Mouse (Mus musculus): ENCODE measurements around the gene Sec63. TPM values are rescaled to one million over a fixed set of nuclear protein-coding genes. Genes with fewer than 3 reads are reported as not detected.

The Sec63 gene
- polyA plus RNA-seq (2012; ENCODE audit: insufficient read depth, low replicate concordance): 2.0 and 18.0 TPM in 2 replicates

DNA sequence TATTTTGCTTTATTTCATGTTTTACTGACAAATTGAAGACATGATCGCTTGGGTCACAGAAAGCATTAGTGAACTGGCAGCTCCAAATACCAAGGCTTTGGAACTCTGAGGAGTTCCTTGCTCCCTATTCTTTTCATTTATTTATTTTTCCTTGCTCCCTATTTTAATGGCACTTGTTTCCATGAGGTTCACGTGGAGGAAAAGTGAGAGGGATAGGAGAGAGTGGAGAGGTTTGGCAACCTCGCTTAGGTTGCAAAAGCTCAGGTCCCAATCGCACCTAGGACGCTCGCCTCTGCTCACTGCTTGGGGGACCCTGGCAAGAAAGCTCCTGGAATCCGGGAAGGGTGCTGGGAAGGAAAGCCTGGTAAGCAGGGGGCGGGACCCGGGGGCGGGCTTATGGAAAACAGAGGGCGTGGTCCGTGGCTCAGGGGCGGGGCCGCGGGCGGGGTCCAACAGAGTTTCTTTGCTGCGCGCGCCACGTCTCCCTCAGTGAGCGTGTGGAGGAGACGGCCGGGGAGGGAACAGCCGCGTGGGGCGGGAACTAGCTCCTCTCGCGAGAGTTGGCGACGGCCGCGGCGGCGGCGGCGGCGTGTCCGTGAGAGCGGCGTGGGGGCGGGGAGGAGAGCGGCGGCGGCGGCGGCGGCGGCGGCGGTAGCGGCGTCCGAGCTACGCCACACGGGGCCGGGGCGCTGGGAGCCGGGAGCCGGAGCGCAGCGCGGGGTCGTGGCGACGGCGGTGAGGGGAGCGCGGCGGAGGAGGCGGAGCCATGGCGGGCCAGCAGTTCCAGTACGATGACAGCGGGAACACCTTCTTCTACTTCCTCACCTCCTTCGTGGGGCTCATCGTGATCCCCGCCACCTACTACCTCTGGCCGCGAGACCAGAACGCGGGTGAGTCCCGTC is at the start of gene Sec63:
Gene Sec63, plus strand, starts transcription at position 498 of the 902 bp plus-strand sequence.
- Histone ChIP-seq H3K36me3 (replicated peaks; ENCODE audit: low read length) (no peaks in the 10 kb centered on the region), H3K9me3 (no peaks in the 10 kb centered on the region), H3K27me3 (replicated peaks) (no peaks in the 10 kb centered on the region), H3K4me1 (peaks cover 31% of the 10 kb centered on the region), H3K4me3 (replicated peaks) (peak within 1 kb of the TSS; percentile 100)
- TF ChIP-seq GATA1 (IDR thresholded peaks at IDR 0.05; ENCODE audit: borderline replicate concordance, low read length): no peak
- TF ChIP-seq FLI1 (IDR thresholded peaks at IDR 0.05; ENCODE audit: low read length): no peak

DNA sequence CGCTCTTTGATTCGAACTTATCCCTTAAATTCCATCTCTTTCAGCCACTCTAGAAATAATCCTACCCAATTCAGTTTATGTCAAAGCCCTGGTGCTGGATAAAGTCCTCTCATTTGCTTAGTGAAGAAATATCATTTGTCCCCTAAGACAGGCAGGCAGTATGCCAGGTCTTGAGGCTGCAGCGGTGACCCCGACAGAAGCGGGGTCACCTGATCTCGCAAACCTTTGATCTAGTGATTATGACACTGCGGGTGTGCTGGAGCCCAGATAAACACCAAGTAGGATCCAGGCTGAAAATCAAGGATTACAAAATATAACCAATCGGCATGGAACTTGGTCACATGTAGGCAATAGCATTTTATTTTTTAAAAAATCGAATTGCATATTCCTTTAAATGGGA is 46.6 kb upstream of the Sec63 start:
- Histone ChIP-seq H3K27me3 (replicated peaks) (peaks cover 36% of the 10 kb centered on the region), H3K4me3 (replicated peaks) (no peak overlapping the region), H3K4me1 (peaks cover 4% of the 10 kb centered on the region), H3K36me3 (replicated peaks; ENCODE audit: low read length) (no peaks in the 10 kb centered on the region), H3K9me3 (peaks cover 14% of the 10 kb centered on the region)
- TF ChIP-seq GATA1 (IDR thresholded peaks at IDR 0.05; ENCODE audit: borderline replicate concordance, low read length) (no peak), FLI1 (IDR thresholded peaks at IDR 0.05; ENCODE audit: low read length) (no peak)

DNA sequence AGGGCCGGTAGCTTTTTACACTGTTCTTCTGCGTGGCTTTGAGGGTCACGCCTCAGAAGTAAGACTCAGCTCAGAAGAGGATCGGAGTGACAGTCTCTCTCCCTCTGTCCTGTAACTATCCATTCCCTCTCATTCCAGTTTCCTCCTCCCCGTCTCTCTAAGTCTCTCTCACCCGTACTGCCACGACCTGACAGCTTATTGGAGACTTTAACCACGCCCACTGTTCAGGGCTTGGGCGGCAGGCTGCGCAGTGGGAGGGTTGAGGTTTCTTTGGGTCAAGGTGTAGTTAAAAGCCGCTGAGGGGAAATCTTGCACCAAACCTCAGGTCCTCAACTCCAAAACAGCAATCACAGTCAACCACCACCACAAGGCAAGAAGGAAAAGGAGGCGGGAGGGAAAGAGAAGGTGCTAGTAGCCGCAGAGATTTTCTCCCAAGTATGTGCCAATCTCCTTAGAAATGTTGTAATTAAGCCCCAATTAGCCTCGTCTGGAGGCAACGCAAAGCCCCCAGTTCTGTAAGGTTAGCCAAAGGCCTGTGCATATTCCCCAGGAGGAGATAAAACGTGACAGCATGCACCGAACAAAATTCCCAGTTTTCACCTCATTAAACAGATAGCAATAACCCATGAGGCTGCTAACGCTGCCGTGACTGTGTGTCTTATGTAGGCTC is 45.8 kb upstream of the Sec63 start:
- TF ChIP-seq FLI1 (IDR thresholded peaks at IDR 0.05; ENCODE audit: low read length): no peak
- TF ChIP-seq GATA1 (IDR thresholded peaks at IDR 0.05; ENCODE audit: borderline replicate concordance, low read length): no peak
- Histone ChIP-seq H3K4me3 (replicated peaks) (peak overlapping the region; percentile 15), H3K36me3 (replicated peaks; ENCODE audit: low read length) (no peaks in the 10 kb centered on the region), H3K9me3 (peaks cover 13% of the 10 kb centered on the region; the same call in 1 of the 2 replicates), H3K4me1 (peaks cover 4% of the 10 kb centered on the region), H3K27me3 (replicated peaks) (peaks cover 39% of the 10 kb centered on the region)

DNA sequence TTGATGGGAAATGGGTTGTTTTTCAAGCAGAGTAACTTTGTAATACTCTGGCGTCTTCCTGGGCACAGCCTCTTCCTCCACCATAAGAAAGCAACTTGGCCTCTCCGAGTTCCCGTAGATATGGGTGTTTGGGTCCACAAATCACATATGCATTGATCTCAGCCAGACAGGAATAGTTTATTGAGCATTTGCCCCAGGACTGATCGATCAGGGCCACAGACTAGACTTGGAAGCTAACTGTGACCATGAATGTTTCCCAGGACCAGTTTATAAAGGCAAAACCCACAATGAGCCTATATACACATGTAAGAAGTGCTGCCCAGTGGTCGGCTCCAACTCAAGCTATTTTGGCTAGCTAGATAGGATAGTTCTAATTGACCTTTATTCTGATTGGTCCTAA is 39.2 kb upstream of the Sec63 start:
- Histone ChIP-seq H3K36me3 (replicated peaks; ENCODE audit: low read length) (no peaks in the 10 kb centered on the region), H3K27me3 (replicated peaks) (peaks cover 22% of the 10 kb centered on the region), H3K4me1 (no peaks in the 10 kb centered on the region), H3K4me3 (replicated peaks) (no peak overlapping the region), H3K9me3 (peaks cover 9% of the 10 kb centered on the region; the same call in 1 of the 2 replicates)
- TF ChIP-seq FLI1 (IDR thresholded peaks at IDR 0.05; ENCODE audit: low read length): no peak
- TF ChIP-seq GATA1 (IDR thresholded peaks at IDR 0.05; ENCODE audit: borderline replicate concordance, low read length): no peak

DNA sequence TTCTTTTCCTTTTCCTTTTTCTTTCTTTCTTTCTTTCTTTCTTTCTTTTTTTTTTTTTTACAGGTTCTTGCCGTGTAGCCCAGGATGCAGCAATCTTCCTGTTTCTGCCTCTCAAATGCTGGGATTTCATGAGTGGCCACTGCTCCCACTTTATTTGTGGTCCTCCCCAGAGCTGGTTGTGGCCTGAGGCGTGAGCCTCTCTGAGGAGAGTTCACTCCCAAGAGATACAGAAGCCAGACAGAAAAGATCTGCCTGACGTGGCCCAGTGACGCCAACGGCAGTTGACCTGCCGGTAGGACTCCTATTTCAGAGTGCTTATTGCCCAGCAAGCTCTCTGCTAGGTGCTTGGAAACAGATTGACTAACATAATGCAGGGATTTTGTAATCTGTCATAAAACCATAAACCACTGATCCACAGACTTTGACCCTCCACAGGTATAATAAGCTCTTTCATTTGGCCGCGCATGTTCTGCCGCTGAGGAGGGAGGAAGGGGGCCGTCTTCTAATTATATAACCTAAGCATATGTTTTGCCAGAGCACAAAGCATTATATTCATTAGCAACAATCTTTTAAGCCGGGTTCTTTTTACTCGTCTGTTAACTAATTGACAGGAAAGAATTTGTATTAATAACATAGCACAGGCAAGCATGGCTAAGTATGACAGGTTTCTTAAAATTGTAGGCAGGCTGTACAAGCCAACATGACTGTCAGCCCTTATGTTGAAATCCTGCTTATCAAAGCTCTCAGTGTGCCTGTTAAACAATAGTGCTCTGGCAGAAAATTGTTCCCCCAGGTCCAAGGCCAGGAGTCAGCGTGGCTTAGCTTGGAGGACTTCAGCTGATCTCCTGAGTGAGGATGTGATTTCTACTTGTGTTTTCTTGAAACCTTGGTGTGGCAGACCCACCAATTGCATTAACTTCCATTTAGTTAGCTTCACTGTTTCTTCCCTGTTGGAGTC is 37.7 kb upstream of the Sec63 start:
- peaks cover 19% of the 10 kb centered on the region for H3K27me3 ChIP-seq (replicated peaks)
- H3K36me3 ChIP-seq (replicated peaks; ENCODE audit: low read length): no peaks in the 10 kb centered on the region
- H3K4me3 ChIP-seq (replicated peaks): no peak overlapping the region
- peaks cover 6% of the 10 kb centered on the region; the same call in 1 of the 2 replicates for H3K9me3 ChIP-seq
- TF ChIP-seq GATA1 (IDR thresholded peaks at IDR 0.05; ENCODE audit: borderline replicate concordance, low read length) (no peak), FLI1 (IDR thresholded peaks at IDR 0.05; ENCODE audit: low read length) (no peak)
- H3K4me1 ChIP-seq: no peaks in the 10 kb centered on the region

DNA sequence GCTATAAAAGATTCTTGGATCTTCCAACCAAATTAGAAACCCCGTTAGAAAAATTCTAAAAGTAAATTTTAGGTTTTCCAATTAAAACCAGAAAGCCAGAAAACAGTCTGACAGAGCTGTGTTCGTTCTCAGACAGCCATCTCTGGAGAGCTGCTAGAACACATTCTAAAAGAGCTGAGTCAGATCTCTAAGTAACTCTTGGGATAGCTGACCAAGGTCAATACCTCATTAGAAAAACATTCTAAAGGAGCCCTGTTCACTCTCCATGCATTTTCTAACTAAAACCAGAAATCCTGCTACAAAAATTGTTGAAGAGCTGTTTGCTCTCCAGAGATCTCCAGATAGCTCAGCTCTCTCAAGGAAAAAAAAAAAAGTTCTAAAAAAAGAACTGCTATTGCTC is 31.7 kb upstream of the Sec63 start:
- H3K4me3 ChIP-seq (replicated peaks): no peak overlapping the region
- TF ChIP-seq GATA1 (IDR thresholded peaks at IDR 0.05; ENCODE audit: borderline replicate concordance, low read length) (no peak), FLI1 (IDR thresholded peaks at IDR 0.05; ENCODE audit: low read length) (no peak)
- H3K36me3 ChIP-seq (replicated peaks; ENCODE audit: low read length): no peaks in the 10 kb centered on the region
- peaks cover 16% of the 10 kb centered on the region for H3K27me3 ChIP-seq (replicated peaks)
- H3K4me1 ChIP-seq: no peaks in the 10 kb centered on the region
- H3K9me3 ChIP-seq: peaks cover 7% of the 10 kb centered on the region; the same call in 1 of the 2 replicates

DNA sequence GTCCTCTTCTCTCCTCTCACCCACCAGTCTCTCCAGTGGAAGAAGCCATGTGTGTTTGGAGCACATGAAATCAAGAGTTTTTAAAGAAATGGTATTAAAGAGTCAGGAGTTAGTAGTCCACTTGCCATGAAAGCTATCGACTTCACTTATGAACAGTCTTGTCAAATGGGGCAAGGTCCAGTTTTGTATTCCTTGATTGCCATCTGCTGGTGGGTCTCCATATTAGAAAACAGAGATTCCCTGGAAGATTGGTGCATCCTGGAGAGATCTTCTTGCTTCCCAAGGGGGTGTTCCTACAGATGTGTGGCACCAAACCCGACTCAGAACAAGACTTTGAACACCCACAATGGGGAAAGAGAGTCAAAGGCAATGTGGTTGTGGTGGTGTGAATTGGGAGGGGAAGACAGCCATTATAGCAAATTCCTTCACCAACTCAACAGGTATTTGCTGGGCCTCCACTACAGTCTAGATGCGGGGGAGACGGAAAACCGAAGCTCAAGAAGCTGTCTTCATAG is 26.7 kb upstream of the Sec63 start:
- H3K27me3 ChIP-seq (replicated peaks): peaks cover 14% of the 10 kb centered on the region
- no peaks in the 10 kb centered on the region for H3K36me3 ChIP-seq (replicated peaks; ENCODE audit: low read length)
- no peak for TF ChIP-seq GATA1 (IDR thresholded peaks at IDR 0.05; ENCODE audit: borderline replicate concordance, low read length)
- no peak for TF ChIP-seq FLI1 (IDR thresholded peaks at IDR 0.05; ENCODE audit: low read length)
- peaks cover 7% of the 10 kb centered on the region; the same call in 1 of the 2 replicates for H3K9me3 ChIP-seq
- no peak overlapping the region for H3K4me3 ChIP-seq (replicated peaks)
- no peaks in the 10 kb centered on the region; the same call in 1 of the 2 replicates for H3K4me1 ChIP-seq

DNA sequence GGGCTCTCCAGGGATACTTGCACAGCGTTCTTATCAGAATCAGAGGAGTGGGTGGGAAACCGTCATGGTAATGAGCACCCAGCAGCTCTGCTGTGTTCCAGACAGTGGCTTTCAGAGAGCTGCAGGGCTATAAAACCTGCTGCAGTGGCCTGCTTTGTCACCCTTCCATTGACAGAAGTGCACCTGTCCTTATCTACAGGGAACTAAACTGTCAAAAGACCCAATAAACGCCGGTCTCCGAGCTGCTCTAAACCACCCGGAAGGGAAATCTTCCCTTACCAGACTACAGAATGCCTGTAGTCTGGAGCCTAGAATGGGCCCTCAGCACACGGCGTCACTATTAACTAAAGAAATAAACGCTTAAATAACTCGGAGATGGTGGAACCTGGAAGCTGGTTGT is 9.5 kb upstream of the Sec63 start:
- Histone ChIP-seq H3K9me3 (peaks cover 5% of the 10 kb centered on the region), H3K4me1 (no peaks in the 10 kb centered on the region), H3K27me3 (replicated peaks) (peaks cover 25% of the 10 kb centered on the region), H3K4me3 (replicated peaks) (no peak overlapping the region), H3K36me3 (replicated peaks; ENCODE audit: low read length) (no peaks in the 10 kb centered on the region)
- TF ChIP-seq FLI1 (IDR thresholded peaks at IDR 0.05; ENCODE audit: low read length): no peak
- no peak for TF ChIP-seq GATA1 (IDR thresholded peaks at IDR 0.05; ENCODE audit: borderline replicate concordance, low read length)

DNA sequence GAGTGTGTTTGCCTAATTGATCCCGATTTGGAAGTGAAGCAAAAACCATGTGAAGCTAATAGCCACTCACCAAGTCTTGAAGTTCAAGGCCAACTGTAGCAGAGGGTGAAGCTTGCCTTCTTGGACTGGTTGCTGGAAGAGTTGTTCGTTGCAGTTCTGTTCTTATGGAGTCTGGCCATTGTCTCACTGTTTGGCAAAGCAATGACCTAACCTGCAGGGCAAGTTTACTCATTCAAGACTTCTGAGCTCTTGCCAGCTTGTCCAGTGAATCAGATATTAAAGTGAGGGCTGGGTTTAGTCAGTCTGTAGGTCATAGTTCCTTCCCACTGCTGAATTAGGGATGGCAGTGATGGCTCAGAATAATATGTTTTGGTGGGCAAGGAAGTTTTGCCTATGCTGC is 7.0 kb upstream of the Sec63 start:
- TF ChIP-seq FLI1 (IDR thresholded peaks at IDR 0.05; ENCODE audit: low read length): no peak
- TF ChIP-seq GATA1 (IDR thresholded peaks at IDR 0.05; ENCODE audit: borderline replicate concordance, low read length): no peak
- Histone ChIP-seq H3K9me3 (no peaks in the 10 kb centered on the region), H3K36me3 (replicated peaks; ENCODE audit: low read length) (no peaks in the 10 kb centered on the region), H3K4me3 (replicated peaks) (no peak overlapping the region), H3K27me3 (replicated peaks) (peaks cover 20% of the 10 kb centered on the region), H3K4me1 (0 out of 2 replicates have a peak, but pooled peaks cover 3% of the 10 kb centered on the region)

Measured in megakaryocyte, embryonic 14.5 days (primary cell).